Mouse (Mus musculus): Measurements from ENCODE around the gene Il9r. TPM values are rescaled to one million over a fixed set of nuclear protein-coding genes. Genes with fewer than 3 reads are reported as not detected.

Il9r gene
- total and polyA plus RNA-seq, 3 experiments: 2.3 to 5.7 (median 4.0) TPM

DNA sequence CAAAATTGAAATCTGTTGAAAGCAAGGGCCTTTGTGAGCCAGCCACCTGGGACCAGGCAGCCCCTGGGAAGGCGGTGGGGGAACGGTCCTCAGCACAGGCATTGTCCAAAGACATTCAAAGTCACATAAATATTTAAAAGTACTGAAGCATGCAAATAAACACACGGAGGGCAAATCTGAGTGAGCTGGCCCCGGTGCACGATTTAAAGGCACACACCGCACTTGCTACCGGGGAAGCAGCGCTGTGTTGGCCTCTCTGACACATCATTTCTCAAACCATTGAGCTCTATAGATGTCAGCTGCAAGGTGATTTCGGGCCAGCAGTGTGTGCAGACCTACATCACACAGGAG, 61.5 kb downstream of the Il9r start:
- H3K36me3 ChIP-seq (replicated peaks): no peaks in the 10 kb centered on the region
- H3K9me3 ChIP-seq (replicated peaks): no peaks in the 10 kb centered on the region
- H3K27me3 ChIP-seq (ENCODE audit: insufficient read depth, low read length): peaks cover 14% of the 10 kb centered on the region
- no peak overlapping the region for H3K4me3 ChIP-seq (ENCODE audit: low read depth, low read length)
- ATAC-seq (ENCODE audit: extremely low read depth, insufficient number of reproducible peaks, low FRiP score, poor library complexity, severe bottlenecking) (no peak), DNase-seq (ENCODE audit: low spot score) (no peak)
- TF ChIP-seq TAL1 (conservative IDR thresholded peaks at IDR 0.05; ENCODE audit: low read depth, low read length) (no peak), CTCF (IDR thresholded peaks at IDR 0.05; ENCODE audit: low read depth, low read length) (no peak), GATA2 (IDR thresholded peaks at IDR 0.05; ENCODE audit: borderline replicate concordance, low read depth, low read length) (no peak), POLR2AphosphoS5 (IDR thresholded peaks at IDR 0.05; ENCODE audit: insufficient replicate concordance, low read depth, low read length) (no peak), GATA1 (IDR thresholded peaks at IDR 0.05; ENCODE audit: borderline replicate concordance, low read length) (no peak)
- H3K4me1 ChIP-seq (ENCODE audit: insufficient read depth, low read depth, low read length): no peaks in the 10 kb centered on the region

GRCm38 (mm10) chr11:32137719-32138613, 62.1 kb downstream of the Il9r start:
- H3K4me1 ChIP-seq (ENCODE audit: insufficient read depth, low read depth, low read length): no peaks in the 10 kb centered on the region
- H3K4me3 ChIP-seq (ENCODE audit: low read depth, low read length): no peak overlapping the region
- DNase-seq (ENCODE audit: low spot score): no peak
- H3K9me3 ChIP-seq (replicated peaks): no peaks in the 10 kb centered on the region
- no peak for TF ChIP-seq GATA2 (IDR thresholded peaks at IDR 0.05; ENCODE audit: borderline replicate concordance, low read depth, low read length)
- TF ChIP-seq GATA1 (IDR thresholded peaks at IDR 0.05; ENCODE audit: borderline replicate concordance, low read length): no peak
- TF ChIP-seq POLR2AphosphoS5 (IDR thresholded peaks at IDR 0.05; ENCODE audit: insufficient replicate concordance, low read depth, low read length): no peak
- no peak for TF ChIP-seq CTCF (IDR thresholded peaks at IDR 0.05; ENCODE audit: low read depth, low read length)
- TF ChIP-seq TAL1 (conservative IDR thresholded peaks at IDR 0.05; ENCODE audit: low read depth, low read length): no peak
- peaks cover 14% of the 10 kb centered on the region for H3K27me3 ChIP-seq (ENCODE audit: insufficient read depth, low read length)
- H3K36me3 ChIP-seq (replicated peaks): no peaks in the 10 kb centered on the region
- ATAC-seq (ENCODE audit: extremely low read depth, insufficient number of reproducible peaks, low FRiP score, poor library complexity, severe bottlenecking): no peak

Other genes starting within 250 kb of the Il9r start
- gene 4930524B15Rik, start 234.7 kb downstream of the Il9r start, total RNA-seq (2014; fragmentation: Nextera tagmentation): not detected in 2 replicates
- not detected in 2 replicates for gene 4930524B15Rik, start 234.7 kb downstream of the Il9r start, total RNA-seq (2017)
- not detected in 2 replicates for gene 4930524B15Rik, start 234.7 kb downstream of the Il9r start, polyA plus RNA-seq (2012)
- gene Nsg2, start 199.8 kb downstream of the Il9r start, total RNA-seq (2014; fragmentation: Nextera tagmentation): not detected in 2 replicates
- gene Nsg2, start 199.8 kb downstream of the Il9r start, total RNA-seq (2017): 0.46 and 0.49 TPM in 2 replicates
- gene Nsg2, start 199.8 kb downstream of the Il9r start, polyA plus RNA-seq (2012): not detected in 2 replicates
- gene Snrnp25, start 5.1 kb upstream of the Il9r start, total RNA-seq (2014; fragmentation: Nextera tagmentation): 9.2 and 20.0 TPM in 2 replicates
- 62.5 and 68.7 TPM in 2 replicates for gene Snrnp25, start 5.1 kb upstream of the Il9r start, total RNA-seq (2017)
- 65.6 and 74.4 TPM in 2 replicates for gene Snrnp25, start 5.1 kb upstream of the Il9r start, polyA plus RNA-seq (2012)
- gene Rhbdf1, start 22.0 kb upstream of the Il9r start, total RNA-seq (2014; fragmentation: Nextera tagmentation): 0.19 and 0.30 TPM in 2 replicates
- gene Rhbdf1, start 22.0 kb upstream of the Il9r start, total RNA-seq (2017): 0.46 and 2.5 TPM in 2 replicates
- 0.91 and 2.1 TPM in 2 replicates for gene Rhbdf1, start 22.0 kb upstream of the Il9r start, polyA plus RNA-seq (2012)
- 13.7 and 22.0 TPM in 2 replicates for gene Mpg, start 26.2 kb upstream of the Il9r start, total RNA-seq (2014; fragmentation: Nextera tagmentation)
- 12.7 and 17.0 TPM in 2 replicates for gene Mpg, start 26.2 kb upstream of the Il9r start, total RNA-seq (2017)
- 13.4 and 14.2 TPM in 2 replicates for gene Mpg, start 26.2 kb upstream of the Il9r start, polyA plus RNA-seq (2012)
- gene Nprl3, start 67.4 kb upstream of the Il9r start, total RNA-seq (2014; fragmentation: Nextera tagmentation): 90.6 and 121 TPM in 2 replicates
- gene Nprl3, start 67.4 kb upstream of the Il9r start, total RNA-seq (2017): 26.3 and 27.0 TPM in 2 replicates
- 106 and 134 TPM in 2 replicates for gene Nprl3, start 67.4 kb upstream of the Il9r start, polyA plus RNA-seq (2012)
- gene Hba-x, start 76.1 kb upstream of the Il9r start, total RNA-seq (2014; fragmentation: Nextera tagmentation): not detected in 2 replicates
- gene Hba-x, start 76.1 kb upstream of the Il9r start, total RNA-seq (2017): not detected in 2 replicates
- 0.09 TPM in 1 of 2 replicates, not detected in the other for gene Hba-x, start 76.1 kb upstream of the Il9r start, polyA plus RNA-seq (2012)
- gene Hba-a1, start 83.2 kb upstream of the Il9r start, total RNA-seq (2014; fragmentation: Nextera tagmentation): 230 and 2,260 TPM in 2 replicates
- gene Hba-a1, start 83.2 kb upstream of the Il9r start, total RNA-seq (2017): 242 and 325 TPM in 2 replicates
- 3,927 and 4,410 TPM in 2 replicates for gene Hba-a1, start 83.2 kb upstream of the Il9r start, polyA plus RNA-seq (2012)
- gene Hbq1b, start 86.7 kb upstream of the Il9r start, total RNA-seq (2014; fragmentation: Nextera tagmentation): 9.1 and 11.6 TPM in 2 replicates
- 0.41 and 0.87 TPM in 2 replicates for gene Hbq1b, start 86.7 kb upstream of the Il9r start, total RNA-seq (2017)
- 0.70 and 0.87 TPM in 2 replicates for gene Hbq1b, start 86.7 kb upstream of the Il9r start, polyA plus RNA-seq (2012)
- gene Hba-a2, start 96.2 kb upstream of the Il9r start, total RNA-seq (2014; fragmentation: Nextera tagmentation): 268 and 4,240 TPM in 2 replicates
- 683 and 890 TPM in 2 replicates for gene Hba-a2, start 96.2 kb upstream of the Il9r start, total RNA-seq (2017)
- 1,087 and 1,500 TPM in 2 replicates for gene Hba-a2, start 96.2 kb upstream of the Il9r start, polyA plus RNA-seq (2012)
- gene Hbq1a, start 99.8 kb upstream of the Il9r start, total RNA-seq (2014; fragmentation: Nextera tagmentation): not detected in 2 replicates
- not detected in 2 replicates for gene Hbq1a, start 99.8 kb upstream of the Il9r start, total RNA-seq (2017)
- gene Hbq1a, start 99.8 kb upstream of the Il9r start, polyA plus RNA-seq (2012): not detected in 2 replicates
- not detected in 2 replicates for gene Sh3pxd2b, start 147.5 kb upstream of the Il9r start, total RNA-seq (2014; fragmentation: Nextera tagmentation)
- gene Sh3pxd2b, start 147.5 kb upstream of the Il9r start, total RNA-seq (2017): 0.12 and 0.16 TPM in 2 replicates
- gene Sh3pxd2b, start 147.5 kb upstream of the Il9r start, polyA plus RNA-seq (2012): not detected in 2 replicates

Data from G1E (cell line).